Mouse (Mus musculus): Measurements from ENCODE around the gene Kcnj15.

The Kcnj15 gene

GRCm38 (mm10) chr16:95245499-95245898, 11.9 kb upstream of the Kcnj15 start:
- DNase-seq (ENCODE audit: low spot score in 2 of 2) = no peak

- DNase-seq (ENCODE audit: low spot score in 2 of 2) = no peak
These were observed 8.7 kb upstream of the Kcnj15 start for GRCm38 (mm10) chr16:95248646-95249045.

GRCm38 (mm10) chr16:95256648-95257047, 710 bp upstream of the Kcnj15 start:
- no peak for DNase-seq (ENCODE audit: low spot score in 2 of 2)

GRCm38 (mm10) chr16:95258100-95258499, 742 bp downstream of the Kcnj15 start:
- DNase-seq (ENCODE audit: low spot score in 2 of 2) = no peak

- no peak for DNase-seq (ENCODE audit: low spot score in 2 of 2)
These were observed 2.1 kb downstream of the Kcnj15 start for GRCm38 (mm10) chr16:95259505-95259904.

DNA sequence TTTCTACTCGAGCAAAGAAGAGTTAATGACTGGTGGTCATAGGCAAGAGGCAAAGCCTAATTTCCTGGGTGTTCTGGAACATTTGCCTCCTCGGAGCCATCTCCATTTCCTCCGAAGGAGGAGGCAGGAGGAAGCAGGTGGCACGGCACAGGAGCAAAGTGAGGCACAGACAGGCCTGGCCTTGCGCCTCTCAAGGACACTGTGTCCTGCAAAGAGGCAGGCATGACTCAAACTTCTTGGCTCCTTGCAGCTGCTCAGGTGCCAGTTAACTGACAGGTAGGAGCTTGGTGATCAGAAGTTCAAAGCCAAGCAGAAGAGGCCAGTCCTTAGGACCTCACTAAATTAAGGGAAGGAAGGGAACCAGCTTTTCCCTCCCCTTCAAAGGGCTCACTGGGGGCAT, 3.3 kb downstream of the Kcnj15 start:
- no peak for DNase-seq (ENCODE audit: low spot score in 2 of 2)

DNA sequence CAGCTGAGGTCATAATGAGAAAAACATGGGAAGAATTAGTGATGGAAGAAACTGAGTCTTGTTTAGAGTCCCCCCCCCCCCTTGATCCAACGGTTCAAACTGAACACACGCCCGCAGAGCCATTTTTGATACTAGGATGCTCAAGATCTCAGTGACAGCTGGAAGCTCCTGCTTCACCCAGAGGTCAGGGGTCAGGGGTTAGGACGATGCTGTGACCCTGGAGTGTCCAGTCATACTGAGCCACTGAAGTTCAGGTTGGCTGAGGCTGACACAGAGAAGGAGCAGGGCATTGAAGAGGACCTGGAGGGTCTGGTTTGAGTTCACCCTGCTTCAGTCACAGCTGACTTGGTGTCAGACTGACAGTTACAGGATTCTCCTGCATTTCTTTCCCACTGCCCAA, 4.4 kb downstream of the Kcnj15 start:
- no peak for DNase-seq (ENCODE audit: low spot score in 2 of 2)

DNA sequence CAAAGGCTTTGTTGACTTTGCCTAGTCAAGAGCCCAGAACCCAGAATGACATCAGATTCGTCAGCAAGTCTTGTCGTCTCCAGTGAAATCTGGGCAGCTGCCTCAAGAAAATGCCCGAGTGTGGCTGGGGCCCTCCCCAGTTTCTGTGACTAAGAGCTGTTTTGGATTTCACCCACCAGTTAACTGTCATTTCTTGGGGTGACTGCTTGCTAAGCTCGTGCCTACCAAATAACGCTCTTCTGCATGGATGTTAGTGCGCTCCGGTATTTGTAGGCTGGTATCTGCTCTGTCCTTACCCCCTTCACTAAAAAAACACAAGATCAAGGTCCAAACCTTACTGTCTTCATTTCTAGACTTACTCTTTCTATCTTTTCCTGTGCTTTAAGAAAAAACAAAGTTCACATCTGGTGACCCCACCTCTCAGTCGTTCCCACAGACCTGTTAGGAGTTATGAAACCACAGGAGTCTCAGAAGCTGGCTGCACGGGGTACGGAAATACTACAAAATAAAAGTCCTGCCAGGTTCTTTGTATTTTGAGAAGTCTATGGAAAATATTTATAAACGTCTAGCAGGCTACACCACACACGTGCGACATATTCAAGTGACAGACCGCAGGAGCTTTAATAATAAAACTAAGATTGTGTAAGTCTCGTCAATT, 5.5 kb downstream of the Kcnj15 start:
- DNase-seq (ENCODE audit: low spot score in 2 of 2) = peak; percentile 14 to 17

GRCm38 (mm10) chr16:95264324-95264723, 7.0 kb downstream of the Kcnj15 start:
- DNase-seq (ENCODE audit: low spot score in 2 of 2) = no peak

DNA sequence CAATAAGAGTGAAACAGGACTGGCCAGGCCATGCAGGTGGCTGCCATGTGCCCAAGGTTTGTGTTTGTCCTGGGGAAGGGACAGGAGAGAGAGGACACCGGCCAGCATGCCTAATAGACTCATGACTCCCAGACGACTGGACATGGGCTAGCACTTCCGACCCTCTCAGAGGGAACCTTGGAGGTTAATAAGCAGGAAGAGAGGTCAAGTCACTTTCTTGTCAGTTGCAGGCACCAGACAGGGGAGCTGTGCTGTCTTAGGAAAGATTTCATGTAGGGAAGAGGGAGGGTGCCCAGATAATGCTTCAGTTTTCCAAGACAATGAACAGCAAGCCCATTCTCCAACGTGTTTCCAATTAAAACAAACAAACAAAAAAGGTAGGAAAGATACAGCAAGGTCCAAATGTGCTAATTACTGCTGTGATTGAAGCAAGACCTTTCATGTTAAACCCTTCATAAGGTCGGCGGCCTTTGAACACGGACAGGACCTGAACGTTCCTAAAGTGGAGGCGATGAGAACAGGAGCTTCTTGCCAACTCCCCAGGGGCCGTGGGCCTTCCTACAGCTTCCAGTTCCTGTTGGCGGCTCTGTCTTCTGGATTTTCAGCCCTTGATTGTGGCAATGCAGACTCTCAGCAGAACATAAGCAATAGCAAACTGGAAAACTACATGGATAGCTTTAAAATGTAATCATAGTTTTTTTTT, 10.3 kb downstream of the Kcnj15 start:
- no peak for DNase-seq (ENCODE audit: low spot score in 2 of 2)

GRCm38 (mm10) chr16:95269610-95270009, 12.3 kb downstream of the Kcnj15 start:
- no peak for DNase-seq (ENCODE audit: low spot score in 2 of 2)

GRCm38 (mm10) chr16:95273101-95273500, 15.7 kb downstream of the Kcnj15 start:
- DNase-seq (ENCODE audit: low spot score in 2 of 2) = no peak

- no peak for DNase-seq (ENCODE audit: low spot score in 2 of 2)
These were observed 18.6 kb downstream of the Kcnj15 start for GRCm38 (mm10) chr16:95275713-95276502.

GRCm38 (mm10) chr16:95279015-95279414, 21.7 kb downstream of the Kcnj15 start:
- DNase-seq (ENCODE audit: low spot score in 2 of 2) = no peak

GRCm38 (mm10) chr16:95280338-95280737, 23.0 kb downstream of the Kcnj15 start:
- DNase-seq (ENCODE audit: low spot score in 2 of 2) = no peak

DNA sequence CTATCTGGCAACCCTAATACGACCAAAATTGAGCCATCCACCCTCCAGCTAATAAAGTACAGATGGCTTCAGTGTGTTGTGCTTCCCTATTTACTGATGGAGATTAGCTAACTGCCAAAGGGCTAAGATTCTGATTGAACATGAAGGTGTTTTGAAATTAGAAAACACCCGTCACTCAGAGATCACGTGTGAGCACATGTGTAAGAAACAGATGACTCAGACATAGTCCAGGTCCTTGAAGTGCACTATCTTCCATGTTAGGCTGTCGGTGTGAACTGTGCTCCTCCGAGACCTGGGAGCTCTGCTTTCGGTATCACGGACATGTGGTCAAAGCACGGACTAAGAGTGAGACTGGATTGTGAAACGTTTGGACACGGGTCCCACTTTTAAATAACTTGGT, 26.0 kb downstream of the Kcnj15 start:
- DNase-seq (ENCODE audit: low spot score in 2 of 2) = no peak

GRCm38 (mm10) chr16:95284085-95284727, 26.8 kb downstream of the Kcnj15 start:
- peak in 1 of 2 experiments; percentile 11 for DNase-seq (ENCODE audit: low spot score in 2 of 2)

DNA sequence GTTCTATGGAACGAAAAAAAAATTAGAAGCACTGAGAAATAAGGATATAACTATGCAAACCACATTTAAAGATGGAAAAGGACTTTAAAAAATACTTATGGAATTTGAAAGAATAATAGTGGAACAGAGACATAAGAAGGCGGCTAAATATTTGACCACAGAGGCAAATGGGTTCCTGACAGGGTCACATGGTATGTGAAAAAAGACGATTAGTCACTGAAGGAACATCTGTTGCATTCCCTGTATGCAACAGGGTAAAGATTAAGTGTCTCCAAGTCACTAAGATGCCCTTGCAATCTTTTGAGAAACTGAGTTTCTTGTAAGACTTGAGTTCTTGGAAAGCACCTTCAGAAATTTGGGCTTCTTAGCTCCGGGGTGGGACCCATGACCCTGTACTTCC, 27.7 kb downstream of the Kcnj15 start:
- DNase-seq (ENCODE audit: low spot score in 2 of 2) = no peak

DNA sequence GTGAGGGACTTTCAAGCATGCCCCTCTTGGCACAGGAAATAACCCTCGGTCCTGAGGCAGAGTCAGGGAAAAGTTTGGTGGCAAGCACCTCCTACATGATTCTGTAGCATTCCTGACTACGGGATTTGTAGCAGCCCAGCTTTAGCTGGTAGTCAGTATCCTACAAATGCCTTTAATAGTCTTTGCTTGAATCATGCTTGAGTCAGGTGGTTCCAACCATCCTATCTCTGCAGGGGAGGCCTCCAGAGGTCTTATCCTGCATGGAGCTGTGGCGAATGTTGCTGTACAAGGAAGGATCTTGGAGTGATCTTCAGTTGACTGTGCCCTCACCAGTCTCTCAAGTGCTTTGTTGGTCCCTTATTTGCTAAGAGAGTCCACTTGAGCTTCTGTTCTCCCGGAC, 28.4 kb downstream of the Kcnj15 start:
- no peak for DNase-seq (ENCODE audit: low spot score in 2 of 2)

DNA sequence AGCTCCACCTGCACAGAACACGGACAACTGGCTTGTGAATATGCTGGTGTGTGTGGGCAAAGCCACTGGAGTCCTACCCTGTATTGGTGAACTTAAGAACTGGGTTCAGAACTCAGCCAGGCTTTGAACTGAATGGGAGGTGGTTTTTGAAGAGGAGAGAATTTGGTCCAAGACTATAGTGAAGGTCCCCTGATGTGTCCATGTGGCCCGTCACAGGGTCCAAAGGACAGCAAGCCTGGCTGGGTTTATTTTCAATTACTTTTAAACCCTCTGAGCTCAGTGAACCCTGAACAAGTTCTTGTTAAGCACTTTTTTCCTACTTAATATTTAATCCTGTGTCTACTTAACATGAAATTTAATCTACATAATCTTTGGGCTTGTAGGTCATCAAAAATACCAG, 30.3 kb downstream of the Kcnj15 start:
- no peak for DNase-seq (ENCODE audit: low spot score in 2 of 2)

DNA sequence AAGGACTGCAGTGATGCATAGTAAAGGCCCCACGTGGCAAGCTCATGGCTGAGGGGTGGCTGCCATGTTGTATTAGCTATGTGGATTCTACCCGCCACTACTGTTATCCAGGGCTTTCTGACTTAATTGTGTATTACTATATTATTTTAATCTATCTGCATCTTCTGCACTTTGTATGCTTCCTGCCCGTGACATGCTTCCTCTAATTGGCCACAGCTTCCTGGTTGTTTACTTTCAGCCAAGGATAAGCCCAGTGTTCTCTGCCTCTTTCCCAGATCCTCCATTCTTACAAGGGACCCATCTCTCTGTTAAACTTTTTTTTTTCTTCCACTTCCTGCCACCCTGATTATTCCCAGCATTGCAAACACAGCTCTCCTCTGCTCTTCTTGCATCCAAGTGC, 32.0 kb downstream of the Kcnj15 start:
- no peak for DNase-seq (ENCODE audit: low spot score in 2 of 2)

DNA sequence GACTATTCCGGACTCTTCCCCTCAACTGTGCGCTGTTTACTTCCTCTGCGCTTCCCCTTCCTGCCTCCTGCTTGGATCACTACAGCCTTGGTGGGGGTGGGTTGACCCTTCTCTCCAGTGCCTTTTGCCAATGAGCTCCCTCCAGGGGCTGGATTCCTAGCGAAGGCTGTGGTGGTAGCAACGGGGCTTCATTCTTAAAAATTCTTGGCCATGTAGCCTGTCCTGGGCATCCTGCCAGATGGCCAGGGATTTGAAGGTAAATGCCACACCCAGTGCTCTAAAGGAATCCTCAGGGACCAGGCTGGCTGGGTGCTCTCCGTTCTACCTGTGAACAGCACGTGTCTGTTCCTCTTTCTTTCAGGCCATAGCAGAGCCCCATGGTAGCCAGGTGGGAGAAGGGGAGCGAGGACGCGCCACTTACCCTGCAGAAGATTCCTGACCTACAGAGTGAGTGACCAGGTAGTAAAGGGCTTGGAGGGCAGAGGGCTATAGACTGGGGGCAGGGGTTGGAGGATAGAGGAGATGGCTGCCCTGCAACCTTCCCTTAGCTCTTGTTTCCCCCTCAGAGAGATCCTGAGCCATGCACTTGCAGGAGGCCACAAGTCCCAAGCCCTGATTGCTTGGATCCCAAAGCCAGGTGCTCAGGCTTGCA, 34.2 kb downstream of the Kcnj15 start:
- DNase-seq (ENCODE audit: low spot score in 2 of 2) = no peak

Measured in spleen, postnatal 36 days (tissue).